Mouse (Mus musculus): ENCODE results near the gene Abhd4. TPM values are rescaled to one million over a fixed set of nuclear protein-coding genes. Genes with fewer than 3 reads are reported as not detected.

Abhd4 gene
- polyA plus RNA-seq, 1 experiment, result 70.4 TPM

DNA sequence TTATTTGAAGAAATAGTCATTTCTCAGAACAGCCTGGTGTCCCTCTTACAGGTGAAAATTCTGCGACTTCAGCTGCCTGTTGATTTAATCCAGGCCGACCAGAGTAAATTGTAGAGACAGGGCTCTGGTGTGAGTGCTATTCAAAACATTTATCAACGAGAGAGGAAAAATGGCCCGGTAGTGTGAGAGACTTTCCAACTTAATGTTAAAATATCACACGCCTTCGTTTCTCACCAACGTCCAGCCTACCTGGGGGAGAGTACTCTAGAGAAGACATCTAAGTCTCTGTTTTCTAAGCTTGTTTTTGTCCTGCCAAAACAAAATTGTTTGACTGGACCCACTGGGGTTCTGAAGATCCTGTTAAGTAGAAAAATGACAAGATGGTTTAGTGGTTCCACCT is 34.1 kb upstream of the Abhd4 start:
- Histone ChIP-seq H3K4me1 (ENCODE audit: control insufficient read depth, insufficient read depth, low read length) (peaks cover 2% of the 10 kb centered on the region; the same call in 1 of the 2 replicates), H3K4me3 (replicated peaks; ENCODE audit: extremely low read depth, low read depth, low read length) (no peak overlapping the region)
- 71% methylated on average over 7 of the region's 7 CpGs for WGBS
- no peak for DNase-seq
- no peak for TF ChIP-seq POLR2A (IDR thresholded peaks at IDR 0.05; ENCODE audit: borderline replicate concordance, extremely low read depth, low read depth, low read length)
- no peak for TF ChIP-seq CTCF (IDR thresholded peaks at IDR 0.05; ENCODE audit: insufficient read depth, low read length)

- no peaks in the 10 kb centered on the region for H3K4me1 ChIP-seq (ENCODE audit: control insufficient read depth, insufficient read depth, low read length)
- no peak for DNase-seq
- no peak overlapping the region for H3K4me3 ChIP-seq (replicated peaks; ENCODE audit: extremely low read depth, low read depth, low read length)
- 58% methylated on average over 8 of the region's 8 CpGs for WGBS
- TF ChIP-seq CTCF (IDR thresholded peaks at IDR 0.05; ENCODE audit: insufficient read depth, low read length) (no peak), POLR2A (IDR thresholded peaks at IDR 0.05; ENCODE audit: borderline replicate concordance, extremely low read depth, low read depth, low read length) (no peak)
Observed at GRCm38 (mm10) chr14:54220726-54221494, 33.1 kb upstream of the Abhd4 start.

DNA sequence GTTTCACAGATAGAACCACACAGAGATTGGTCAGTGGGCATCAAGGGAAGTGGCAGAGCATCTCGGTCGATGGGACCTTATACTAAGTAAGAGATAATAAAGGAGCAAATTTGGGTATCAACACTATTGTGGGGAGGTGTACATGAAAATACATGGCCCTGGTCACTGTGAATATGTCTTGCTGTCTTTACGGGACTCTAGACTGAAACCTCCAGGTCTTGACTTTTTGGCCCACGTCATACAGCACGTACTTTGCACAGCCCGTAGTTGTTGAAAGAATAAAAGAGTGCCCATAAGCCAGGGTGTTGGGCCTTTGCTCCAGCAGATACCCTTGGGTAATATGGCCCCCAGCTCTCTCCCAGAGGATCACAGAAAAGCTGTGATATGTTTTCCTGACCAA is 32.3 kb upstream of the Abhd4 start:
- no peak for DNase-seq
- TF ChIP-seq CTCF (IDR thresholded peaks at IDR 0.05; ENCODE audit: insufficient read depth, low read length) (no peak), POLR2A (IDR thresholded peaks at IDR 0.05; ENCODE audit: borderline replicate concordance, extremely low read depth, low read depth, low read length) (no peak)
- 98% methylated on average over 6 of the region's 6 CpGs for WGBS
- Histone ChIP-seq H3K4me1 (ENCODE audit: control insufficient read depth, insufficient read depth, low read length) (no peaks in the 10 kb centered on the region; the same call in 1 of the 2 replicates), H3K4me3 (replicated peaks; ENCODE audit: extremely low read depth, low read depth, low read length) (no peak overlapping the region)

GRCm38 (mm10) chr14:54222289-54222727 is 31.7 kb upstream of the Abhd4 start:
- no peak for DNase-seq
- TF ChIP-seq POLR2A (IDR thresholded peaks at IDR 0.05; ENCODE audit: borderline replicate concordance, extremely low read depth, low read depth, low read length) (no peak), CTCF (IDR thresholded peaks at IDR 0.05; ENCODE audit: insufficient read depth, low read length) (no peak)
- Histone ChIP-seq H3K4me3 (replicated peaks; ENCODE audit: extremely low read depth, low read depth, low read length) (no peak overlapping the region), H3K4me1 (ENCODE audit: control insufficient read depth, insufficient read depth, low read length) (peaks cover 2% of the 10 kb centered on the region)
- WGBS, result 68% methylated on average over 8 of the region's 8 CpGs

GRCm38 (mm10) chr14:54223315-54224063 is 30.5 kb upstream of the Abhd4 start:
- no peak for DNase-seq
- TF ChIP-seq CTCF (IDR thresholded peaks at IDR 0.05; ENCODE audit: insufficient read depth, low read length), result no peak
- no peak for TF ChIP-seq POLR2A (IDR thresholded peaks at IDR 0.05; ENCODE audit: borderline replicate concordance, extremely low read depth, low read depth, low read length)
- peaks cover 7% of the 10 kb centered on the region for H3K4me1 ChIP-seq (ENCODE audit: control insufficient read depth, insufficient read depth, low read length)
- no peak overlapping the region for H3K4me3 ChIP-seq (replicated peaks; ENCODE audit: extremely low read depth, low read depth, low read length)
- 63% methylated on average over 13 of the region's 13 CpGs for WGBS

GRCm38 (mm10) chr14:54224064-54224417 is 29.9 kb upstream of the Abhd4 start:
- peaks cover 7% of the 10 kb centered on the region for H3K4me1 ChIP-seq (ENCODE audit: control insufficient read depth, insufficient read depth, low read length)
- WGBS, result 74% methylated on average over 5 of the region's 5 CpGs
- no peak overlapping the region for H3K4me3 ChIP-seq (replicated peaks; ENCODE audit: extremely low read depth, low read depth, low read length)
- TF ChIP-seq CTCF (IDR thresholded peaks at IDR 0.05; ENCODE audit: insufficient read depth, low read length) (no peak), POLR2A (IDR thresholded peaks at IDR 0.05; ENCODE audit: borderline replicate concordance, extremely low read depth, low read depth, low read length) (no peak)
- no peak for DNase-seq

GRCm38 (mm10) chr14:54224484-54225467 is 29.2 kb upstream of the Abhd4 start:
- H3K4me3 ChIP-seq (replicated peaks; ENCODE audit: extremely low read depth, low read depth, low read length), result no peak overlapping the region
- 56% methylated on average over 16 of the region's 16 CpGs for WGBS
- peaks cover 7% of the 10 kb centered on the region for H3K4me1 ChIP-seq (ENCODE audit: control insufficient read depth, insufficient read depth, low read length)
- TF ChIP-seq CTCF (IDR thresholded peaks at IDR 0.05; ENCODE audit: insufficient read depth, low read length), result no peak
- no peak for TF ChIP-seq POLR2A (IDR thresholded peaks at IDR 0.05; ENCODE audit: borderline replicate concordance, extremely low read depth, low read depth, low read length)
- no peak for DNase-seq

- Histone ChIP-seq H3K4me3 (replicated peaks; ENCODE audit: extremely low read depth, low read depth, low read length) (no peak overlapping the region), H3K4me1 (ENCODE audit: control insufficient read depth, insufficient read depth, low read length) (peaks cover 7% of the 10 kb centered on the region)
- WGBS, result 84% methylated on average over 11 of the region's 11 CpGs
- DNase-seq, result no peak
- TF ChIP-seq POLR2A (IDR thresholded peaks at IDR 0.05; ENCODE audit: borderline replicate concordance, extremely low read depth, low read depth, low read length) (no peak), CTCF (IDR thresholded peaks at IDR 0.05; ENCODE audit: insufficient read depth, low read length) (no peak)
Observed at GRCm38 (mm10) chr14:54225725-54226124, 28.3 kb upstream of the Abhd4 start.

Data from lung, adult 2 months (tissue).